Mouse (Mus musculus) kidney, embryonic 14.5 days (tissue): ENCODE data around the gene Ywhab. TPM values are rescaled to one million over a fixed set of nuclear protein-coding genes. Genes with fewer than 3 reads are reported as not detected.

Source experiments
- ATAC-seq: fragments of 200-750 bp; cut with Nextera tagmentation; 2 replicates; pipeline ENCODE4 v1.8.0; 2017; ENCODE audit warnings: moderate number of reproducible peaks, mild to moderate bottlenecking, moderate TSS enrichment, moderate library complexity; ENCODE audit not compliant: low FRiP score, low TSS enrichment
- H3K27ac ChIP-seq: fragments of 300-500 bp; sonication (generic); 2 replicates; pipeline ENCODE4 v1.5.1; 2014; ENCODE audit warnings: low read depth, mild to moderate bottlenecking, low read length, moderate library complexity, mixed read lengths
- H3K27me3 ChIP-seq: fragments of 300-500 bp; sonication (generic); 2 replicates; pipeline ENCODE4 v1.6.1; 2014; ENCODE audit warnings: mild to moderate bottlenecking, low read length; ENCODE audit not compliant: control insufficient read depth, insufficient read depth
- H3K36me3 ChIP-seq: fragments of 300-500 bp; sonication (generic); 2 replicates; pipeline ENCODE4 v1.6.1; 2014; ENCODE audit warnings: low read length, mixed read lengths; ENCODE audit not compliant: control insufficient read depth, insufficient read depth
- H3K4me1 ChIP-seq: fragments of 300-500 bp; sonication (generic); 2 replicates; pipeline ENCODE4 v1.6.1; 2014; ENCODE audit warnings: low read length, mixed read lengths; ENCODE audit not compliant: control insufficient read depth, insufficient read depth
- H3K4me2 ChIP-seq: fragments of 300-500 bp; sonication (generic); replicated peaks from 2 replicates; pipeline ENCODE4 v1.6.1; 2014; ENCODE audit warnings: low read depth, mild to moderate bottlenecking, low read length
- H3K4me3 ChIP-seq: fragments of 300-500 bp; sonication (generic); 2 replicates; pipeline ENCODE4 v1.5.1; 2014; ENCODE audit warnings: mild to moderate bottlenecking, low read length
- H3K9ac ChIP-seq: fragments of 300-500 bp; sonication (generic); 2 replicates; pipeline ENCODE4 v1.6.1; 2014; ENCODE audit warnings: low read depth, mild to moderate bottlenecking, low read length, moderate library complexity
- H3K9me3 ChIP-seq: fragments of 300-500 bp; sonication (generic); 2 replicates; pipeline ENCODE4 v1.6.1; 2016; ENCODE audit warnings: low read length; ENCODE audit not compliant: control insufficient read depth
- WGBS: fragments of 180-500 bp; shearing (Covaris S2); extraction: QIAGEN DNeasy Blood & Tissue Kit; methylation state at CpG from one replicate; pipeline ENCODE4 v1.1.7; 2014; 5-methylcytosine and 5-hydroxymethylcytosine counted together
- polyA plus RNA-seq: library from polyadenylated mRNA; unstranded; fragments of >200 nt; fragmentation: Nextera tagmentation; extraction: Ambion mirVana; gene quantifications from 2 replicates; pipeline ENCODE4 v1.2.1, GENCODE M21; 2014

Ywhab gene
- polyA plus RNA-seq, 1 experiment from 2014 or later = 305 TPM

- H3K9ac ChIP-seq = no peak overlapping the region
- H3K9me3 ChIP-seq = no peaks in the 10 kb centered on the region
- no peak for ATAC-seq
- no peak overlapping the region for H3K27ac ChIP-seq
- peaks cover 6% of the 10 kb centered on the region; the same call in 1 of the 2 replicates for H3K36me3 ChIP-seq
- no peak overlapping the region for H3K4me3 ChIP-seq
- H3K4me2 ChIP-seq = no peak overlapping the region
- WGBS = 90% methylated on average over 3 of the region's 3 CpGs
- no peaks in the 10 kb centered on the region for H3K27me3 ChIP-seq
- H3K4me1 ChIP-seq = peaks cover 3% of the 10 kb centered on the region; the same call in 1 of the 2 replicates
These were observed 7.9 kb downstream of the Ywhab start for GRCm38 (mm10) chr2:164002637-164003036.

GRCm38 (mm10) chr2:164004503-164004902, 9.7 kb downstream of the Ywhab start:
- no peaks in the 10 kb centered on the region; the same call in 1 of the 2 replicates for H3K36me3 ChIP-seq
- 0 out of 2 replicates have a peak, but pooled peaks cover 3% of the 10 kb centered on the region for H3K4me1 ChIP-seq
- no peaks in the 10 kb centered on the region for H3K27me3 ChIP-seq
- H3K4me3 ChIP-seq = no peak overlapping the region
- WGBS = 75% methylated on average over 5 of the region's 5 CpGs
- H3K27ac ChIP-seq = no peak overlapping the region
- no peaks in the 10 kb centered on the region for H3K9me3 ChIP-seq
- no peak overlapping the region for H3K4me2 ChIP-seq
- H3K9ac ChIP-seq = no peak overlapping the region
- no peak for ATAC-seq

- Histone ChIP-seq H3K4me2 (no peak overlapping the region), H3K4me3 (no peak overlapping the region), H3K9me3 (no peaks in the 10 kb centered on the region), H3K4me1 (0 out of 2 replicates have a peak, but pooled peaks cover 3% of the 10 kb centered on the region), H3K27ac (no peak overlapping the region), H3K27me3 (no peaks in the 10 kb centered on the region), H3K36me3 (peaks cover 6% of the 10 kb centered on the region), H3K9ac (no peak overlapping the region)
- ATAC-seq = 0 out of 2 replicates have a peak, but pooled peaks have one; percentile 46
- WGBS = 63% methylated on average over 10 of the region's 10 CpGs
These were observed 12.2 kb downstream of the Ywhab start for GRCm38 (mm10) chr2:164006932-164007331.

- no peak overlapping the region for H3K27ac ChIP-seq
- 88% methylated on average over 8 of the region's 8 CpGs for WGBS
- H3K4me3 ChIP-seq = no peak overlapping the region
- H3K4me2 ChIP-seq = no peak overlapping the region
- 0 out of 2 replicates have a peak, but pooled peaks cover 3% of the 10 kb centered on the region for H3K4me1 ChIP-seq
- no peaks in the 10 kb centered on the region for H3K9me3 ChIP-seq
- H3K36me3 ChIP-seq = peaks cover 13% of the 10 kb centered on the region
- no peak for ATAC-seq
- H3K9ac ChIP-seq = no peak overlapping the region
- H3K27me3 ChIP-seq = no peaks in the 10 kb centered on the region
These were observed 12.8 kb downstream of the Ywhab start for GRCm38 (mm10) chr2:164007547-164007946.

GRCm38 (mm10) chr2:164007987-164008545, 13.3 kb downstream of the Ywhab start:
- no peak for ATAC-seq
- 86% methylated on average over 2 of the region's 2 CpGs for WGBS

GRCm38 (mm10) chr2:164009227-164009626, 14.5 kb downstream of the Ywhab start:
- Histone ChIP-seq H3K4me2 (no peak overlapping the region), H3K27me3 (no peaks in the 10 kb centered on the region)
- WGBS = 92% methylated on average over 6 of the region's 6 CpGs

More at GRCm38 (mm10) chr2:164007987-164008545, 13.3 kb downstream of the Ywhab start:
- no peaks in the 10 kb centered on the region for H3K27me3 ChIP-seq
- no peak overlapping the region for H3K27ac ChIP-seq
- H3K9me3 ChIP-seq = no peaks in the 10 kb centered on the region
- no peak overlapping the region for H3K4me3 ChIP-seq
- H3K9ac ChIP-seq = no peak overlapping the region
- H3K36me3 ChIP-seq = peaks cover 18% of the 10 kb centered on the region
- H3K4me2 ChIP-seq = no peak overlapping the region
- 0 out of 2 replicates have a peak, but pooled peaks cover 3% of the 10 kb centered on the region for H3K4me1 ChIP-seq

GRCm38 (mm10) chr2:164010496-164010895, 15.7 kb downstream of the Ywhab start:
- no peak overlapping the region for H3K4me2 ChIP-seq
- no peaks in the 10 kb centered on the region for H3K27me3 ChIP-seq
- no peak for ATAC-seq
- 0 out of 2 replicates have a peak, but pooled peaks cover 3% of the 10 kb centered on the region for H3K4me1 ChIP-seq
- H3K9ac ChIP-seq = no peak overlapping the region
- peaks cover 41% of the 10 kb centered on the region for H3K36me3 ChIP-seq
- H3K9me3 ChIP-seq = no peaks in the 10 kb centered on the region
- WGBS = 87% methylated on average over 5 of the region's 5 CpGs
- no peak overlapping the region for H3K27ac ChIP-seq
- no peak overlapping the region for H3K4me3 ChIP-seq

More at GRCm38 (mm10) chr2:164009227-164009626, 14.5 kb downstream of the Ywhab start:
- no peak overlapping the region for H3K4me3 ChIP-seq
- H3K4me1 ChIP-seq = 0 out of 2 replicates have a peak, but pooled peaks cover 3% of the 10 kb centered on the region
- no peak overlapping the region for H3K9ac ChIP-seq
- H3K27ac ChIP-seq = no peak overlapping the region
- H3K36me3 ChIP-seq = peaks cover 29% of the 10 kb centered on the region
- ATAC-seq = no peak
- no peaks in the 10 kb centered on the region for H3K9me3 ChIP-seq

- WGBS = 85% methylated on average over 3 of the region's 3 CpGs
- no peaks in the 10 kb centered on the region for H3K9me3 ChIP-seq
- peaks cover 46% of the 10 kb centered on the region for H3K36me3 ChIP-seq
- ATAC-seq = no peak
- 0 out of 2 replicates have a peak, but pooled peaks cover 3% of the 10 kb centered on the region for H3K4me1 ChIP-seq
- H3K27ac ChIP-seq = no peak overlapping the region
- no peak overlapping the region for H3K4me2 ChIP-seq
- no peak overlapping the region for H3K9ac ChIP-seq
- no peaks in the 10 kb centered on the region for H3K27me3 ChIP-seq
- no peak overlapping the region for H3K4me3 ChIP-seq
These were observed 16.2 kb downstream of the Ywhab start for GRCm38 (mm10) chr2:164010944-164011343.

GRCm38 (mm10) chr2:164015304-164015703, 20.5 kb downstream of the Ywhab start:
- no peak for ATAC-seq
- H3K9me3 ChIP-seq = no peaks in the 10 kb centered on the region
- no peak overlapping the region for H3K4me3 ChIP-seq
- H3K9ac ChIP-seq = no peak overlapping the region
- no peaks in the 10 kb centered on the region for H3K4me1 ChIP-seq
- no peak overlapping the region for H3K4me2 ChIP-seq
- H3K27ac ChIP-seq = no peak overlapping the region
- no peaks in the 10 kb centered on the region for H3K27me3 ChIP-seq
- H3K36me3 ChIP-seq = peaks cover 82% of the 10 kb centered on the region
- WGBS = 96% methylated on average over 16 of the region's 16 CpGs
